Mouse (Mus musculus) ES-Bruce4 (cell line): ENCODE measurements around the gene Ap5b1. TPM values are rescaled to one million over a fixed set of nuclear protein-coding genes. Genes with fewer than 3 reads are reported as not detected.

Source experiments
- H3K27ac ChIP-seq: 2 replicates; pipeline ENCODE4 v1.5.1; 2012; ENCODE audit warnings: low read length, inconsistent platforms; ENCODE audit not compliant: insufficient read depth
- H3K27me3 ChIP-seq: 2 replicates; pipeline ENCODE4 v1.6.1; 2012; ENCODE audit warnings: mild to moderate bottlenecking, low read length, inconsistent platforms; ENCODE audit not compliant: control insufficient read depth, poor library complexity, insufficient read depth, severe bottlenecking
- H3K36me3 ChIP-seq: 2 replicates; pipeline ENCODE4 v1.6.1; 2012; ENCODE audit warnings: inconsistent platforms, mild to moderate bottlenecking, low read length, moderate library complexity; ENCODE audit not compliant: control insufficient read depth, poor library complexity, insufficient read depth, severe bottlenecking
- H3K4me1 ChIP-seq: one replicate; pipeline ENCODE4 v1.8.1; 2011; ENCODE audit warnings: low read length; ENCODE audit not compliant: control insufficient read depth, insufficient read depth
- H3K4me3 ChIP-seq: 2 replicates; pipeline ENCODE4 v1.5.1; 2011; ENCODE audit warnings: low read depth, mild to moderate bottlenecking, low read length
- H3K9ac ChIP-seq: 2 replicates; pipeline ENCODE4 v1.6.1; 2012; ENCODE audit warnings: low read depth, mild to moderate bottlenecking, inconsistent platforms; ENCODE audit not compliant: poor library complexity, severe bottlenecking
- H3K9me3 ChIP-seq: replicated peaks from 2 replicates; pipeline ENCODE4 v1.6.1; 2012; ENCODE audit warnings: mild to moderate bottlenecking, low read length, inconsistent platforms; ENCODE audit not compliant: control insufficient read depth, poor library complexity, insufficient read depth, severe bottlenecking
- CTCF ChIP-seq: IDR thresholded peaks from one replicate; pipeline ENCODE4 v1.8.1; 2011; ENCODE audit warnings: low read depth, low read length
- EP300 ChIP-seq: IDR thresholded peaks from 2 replicates; pipeline ENCODE4 v1.6.1; 2011; ENCODE audit warnings: low read depth, low read length; ENCODE audit not compliant: insufficient read depth
- POLR2A ChIP-seq: IDR thresholded peaks from one replicate; pipeline ENCODE4 v1.8.1; 2011; ENCODE audit warnings: low read length; ENCODE audit not compliant: insufficient read depth
- polyA plus RNA-seq: library from polyadenylated mRNA; stranded (reverse); fragments of >200 nt; gene quantifications from 2 replicates; pipeline ENCODE4 v1.2.4, GENCODE M21; 2011; ENCODE audit warnings: low read depth; ENCODE audit not compliant: missing spikeins, insufficient read depth, insufficient read length

The Ap5b1 gene
- polyA plus RNA-seq, 1 experiment = 1.9 TPM

- TF ChIP-seq POLR2A = no peak
- TF ChIP-seq EP300 = no peak
- TF ChIP-seq CTCF = no peak
- Histone ChIP-seq H3K36me3 (no peaks in the 10 kb centered on the region), H3K4me3 (no peak overlapping the region), H3K27ac (no peak overlapping the region), H3K9me3 (no peaks in the 10 kb centered on the region), H3K9ac (no peak overlapping the region), H3K27me3 (no peaks in the 10 kb centered on the region), H3K4me1 (peaks cover 2% of the 10 kb centered on the region)
These were observed 35.3 kb upstream of the Ap5b1 start for GRCm38 (mm10) chr19:5532520-5532919.

- no peak overlapping the region for H3K27ac ChIP-seq
- TF ChIP-seq CTCF = no peak
- 0 out of 2 replicates have a peak, but pooled peaks have one; percentile 22 for TF ChIP-seq EP300
- no peaks in the 10 kb centered on the region for H3K27me3 ChIP-seq
- no peaks in the 10 kb centered on the region for H3K36me3 ChIP-seq
- H3K9me3 ChIP-seq = no peaks in the 10 kb centered on the region
- no peak overlapping the region for H3K4me3 ChIP-seq
- H3K9ac ChIP-seq = no peak overlapping the region
- no peaks in the 10 kb centered on the region for H3K4me1 ChIP-seq
These were observed 29.0 kb upstream of the Ap5b1 start for GRCm38 (mm10) chr19:5538786-5539185.

- no peak for TF ChIP-seq CTCF
- TF ChIP-seq EP300 = no peak
- TF ChIP-seq POLR2A = no peak
- Histone ChIP-seq H3K9ac (no peak overlapping the region), H3K9me3 (no peaks in the 10 kb centered on the region), H3K4me3 (no peak overlapping the region), H3K27me3 (no peaks in the 10 kb centered on the region), H3K36me3 (no peaks in the 10 kb centered on the region), H3K27ac (no peak overlapping the region), H3K4me1 (no peaks in the 10 kb centered on the region)
These were observed 24.5 kb upstream of the Ap5b1 start for GRCm38 (mm10) chr19:5543362-5543761.

GRCm38 (mm10) chr19:5544031-5544430 lies 23.8 kb upstream of the Ap5b1 start:
- no peaks in the 10 kb centered on the region for H3K9me3 ChIP-seq
- no peaks in the 10 kb centered on the region for H3K27me3 ChIP-seq
- TF ChIP-seq POLR2A (no peak), CTCF (no peak), EP300 (no peak)
- H3K4me1 ChIP-seq = no peaks in the 10 kb centered on the region
- H3K4me3 ChIP-seq = peak overlapping the region; percentile 0; the same call in 1 of the 2 replicates
- H3K9ac ChIP-seq = no peak overlapping the region
- no peaks in the 10 kb centered on the region for H3K36me3 ChIP-seq
- H3K27ac ChIP-seq = no peak overlapping the region

- no peak overlapping the region for H3K27ac ChIP-seq
- H3K27me3 ChIP-seq = no peaks in the 10 kb centered on the region
- H3K36me3 ChIP-seq = no peaks in the 10 kb centered on the region
These were observed 20.3 kb upstream of the Ap5b1 start for GRCm38 (mm10) chr19:5547471-5548056.

GRCm38 (mm10) chr19:5553802-5554201 lies 14.0 kb upstream of the Ap5b1 start:
- Histone ChIP-seq H3K4me1 (peaks cover 4% of the 10 kb centered on the region), H3K27ac (no peak overlapping the region), H3K9ac (no peak overlapping the region), H3K27me3 (no peaks in the 10 kb centered on the region), H3K36me3 (no peaks in the 10 kb centered on the region), H3K9me3 (no peaks in the 10 kb centered on the region), H3K4me3 (no peak overlapping the region)
- TF ChIP-seq POLR2A (no peak), EP300 (no peak), CTCF (no peak)

More at GRCm38 (mm10) chr19:5547471-5548056, 20.3 kb upstream of the Ap5b1 start:
- Histone ChIP-seq H3K4me1 (peaks cover under 1% of the 10 kb centered on the region), H3K9me3 (no peaks in the 10 kb centered on the region), H3K4me3 (no peak overlapping the region), H3K9ac (no peak overlapping the region)
- TF ChIP-seq POLR2A (no peak), CTCF (no peak), EP300 (no peak)
